Mouse (Mus musculus) thymus, adult 2 months (tissue): Measurements from ENCODE around the gene E2f6.

Source experiments
- CTCF ChIP-seq: fragments of 200-500 bp; IDR thresholded peaks from 2 replicates; pipeline ENCODE4 v1.5.1; 2012; ENCODE audit warnings: mild to moderate bottlenecking, control low read depth, low read length, moderate library complexity, borderline replicate concordance; ENCODE audit not compliant: control insufficient read depth, poor library complexity, insufficient read depth; ENCODE audit errors: extremely low read depth
- POLR2A ChIP-seq: fragments of 200-500 bp; IDR thresholded peaks from 2 replicates; pipeline ENCODE4 v1.6.1; 2012; ENCODE audit warnings: mild to moderate bottlenecking, low read length, control low read depth, moderate library complexity; ENCODE audit not compliant: control insufficient read depth, poor library complexity, insufficient read depth; ENCODE audit errors: extremely low read depth

- no peak for TF ChIP-seq CTCF
- TF ChIP-seq POLR2A = no peak
Observed at GRCm38 (mm10) chr12:16769601-16770165, 41.1 kb upstream of the E2f6 start.
